Mouse (Mus musculus) liver, embryonic 14 days (tissue): ENCODE results near the gene Fam71e2. TPM values are rescaled to one million over a fixed set of nuclear protein-coding genes. Genes with fewer than 3 reads are reported as not detected.

ENCODE experiments used
- polyA plus RNA-seq: library from polyadenylated mRNA; depleted of rRNA; stranded (reverse); fragments of >200 nt; gene quantifications from 2 replicates; pipeline ENCODE4 v1.2.3, GENCODE M21; 2012; rRNA removed

Gene Fam71e2
- polyA plus RNA-seq: not detected in 2 replicates

DNA sequence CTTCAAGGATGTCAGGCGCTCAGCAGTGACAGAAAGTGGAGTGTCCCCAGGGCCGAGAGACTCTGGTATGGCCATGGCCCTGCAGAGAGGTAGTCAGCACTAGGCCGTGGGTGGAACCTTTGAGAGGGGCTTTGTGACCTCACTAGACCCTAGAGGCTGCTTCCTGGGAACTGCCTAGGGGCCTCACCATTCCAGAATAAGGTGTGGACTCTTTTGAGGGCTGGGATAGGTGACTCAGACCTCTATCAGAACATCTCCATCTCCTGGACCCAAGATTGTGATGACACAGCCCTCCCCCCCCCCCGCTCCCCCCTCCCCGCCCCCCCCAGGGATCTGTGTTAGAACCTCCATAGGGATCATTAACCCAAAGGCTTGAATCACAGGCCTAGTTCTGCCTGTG lies at the start of gene Fam71e2:
Gene Fam71e2 (minus strand): TSS at position 101 of the 400 bp plus-strand sequence.

DNA sequence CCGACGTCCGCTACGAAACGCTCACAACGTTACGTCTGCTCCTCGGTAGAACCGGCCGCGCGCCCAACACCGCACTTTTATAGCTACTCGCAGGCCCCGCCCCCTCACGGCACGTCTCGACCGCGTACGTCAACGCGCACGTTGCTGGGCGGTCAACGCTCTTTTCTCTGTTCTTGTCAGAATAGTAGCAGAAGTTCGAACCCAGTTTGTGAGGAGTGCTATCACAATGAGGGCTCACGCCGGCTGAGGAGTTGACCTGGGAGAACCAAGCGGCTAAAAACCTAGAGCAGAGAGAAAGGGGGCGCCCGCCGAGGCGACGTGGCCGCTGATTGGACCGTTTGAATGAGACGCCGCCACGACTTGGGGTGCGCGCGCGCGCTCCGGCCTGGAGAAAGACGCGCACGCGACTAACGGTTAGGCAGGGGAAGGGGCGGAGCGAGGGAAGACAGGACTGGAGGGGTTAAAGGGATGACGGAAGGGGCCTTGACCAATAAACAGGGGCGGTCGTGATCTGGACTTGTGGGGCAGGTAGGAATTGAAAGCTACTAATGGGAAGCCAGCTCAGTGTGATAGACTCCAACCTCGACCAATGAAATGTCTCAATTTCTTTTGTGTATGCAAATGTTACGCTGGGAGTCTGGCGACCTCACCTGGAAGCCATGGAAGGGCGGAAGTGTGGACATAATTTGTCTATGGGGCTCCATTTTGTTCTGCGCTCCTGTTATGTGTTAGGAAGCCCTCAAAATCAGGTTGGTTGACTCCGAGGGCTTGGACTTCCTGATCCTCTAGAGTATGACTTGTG lies 41.4 kb upstream of the Fam71e2 start, which contains the start of gene Ube2s:
Gene Ube2s (minus strand): TSS at position 288 of the 802 bp plus-strand sequence.

DNA sequence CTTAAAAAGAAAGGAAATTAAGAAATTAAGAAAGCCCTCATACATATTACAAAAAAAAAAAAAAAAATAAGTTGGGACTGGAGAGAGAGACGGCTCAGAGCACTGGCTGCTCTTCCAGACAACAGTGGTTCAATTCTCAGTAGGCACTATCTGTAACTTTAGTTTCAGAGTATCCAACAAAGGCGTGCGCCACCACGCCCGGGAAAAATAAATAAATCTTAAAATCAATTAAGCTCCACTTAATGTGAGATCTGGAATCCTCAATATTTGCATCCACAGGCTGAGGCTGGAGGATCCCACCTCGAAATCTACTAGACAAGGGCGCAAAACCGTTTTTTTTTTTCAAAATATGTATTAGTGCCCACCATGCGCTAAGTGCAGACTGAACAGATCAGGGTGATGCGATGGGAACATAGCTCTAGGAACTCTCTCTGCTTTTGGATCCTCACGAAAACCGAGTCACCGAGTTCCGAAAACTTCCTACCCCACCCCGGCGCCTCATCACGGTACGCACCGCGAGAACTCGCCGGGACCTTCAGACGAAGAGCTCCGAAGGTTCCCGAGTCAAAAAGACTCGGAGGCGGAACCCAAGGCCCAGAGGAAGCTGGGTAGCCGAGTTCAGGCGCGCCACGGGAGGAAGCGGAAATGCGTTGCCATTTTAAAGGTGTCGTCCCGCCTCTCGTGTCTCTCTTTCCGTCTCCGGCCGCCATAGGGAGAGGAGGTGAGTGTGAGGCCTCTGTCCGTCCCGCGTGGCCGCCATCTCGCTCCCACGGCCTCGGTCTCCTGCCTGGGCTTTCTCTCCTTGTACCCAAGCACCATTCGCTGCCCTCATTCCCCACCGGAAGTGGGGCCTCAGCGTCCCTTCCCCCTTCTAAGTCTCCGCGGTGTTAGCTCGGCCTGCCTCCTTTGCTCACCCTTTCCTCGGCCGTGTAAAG lies 21.4 kb upstream of the Fam71e2 start, which contains the start of gene Rpl28:
Gene Rpl28 (plus strand): TSS at position 597 of the 935 bp plus-strand sequence.

DNA sequence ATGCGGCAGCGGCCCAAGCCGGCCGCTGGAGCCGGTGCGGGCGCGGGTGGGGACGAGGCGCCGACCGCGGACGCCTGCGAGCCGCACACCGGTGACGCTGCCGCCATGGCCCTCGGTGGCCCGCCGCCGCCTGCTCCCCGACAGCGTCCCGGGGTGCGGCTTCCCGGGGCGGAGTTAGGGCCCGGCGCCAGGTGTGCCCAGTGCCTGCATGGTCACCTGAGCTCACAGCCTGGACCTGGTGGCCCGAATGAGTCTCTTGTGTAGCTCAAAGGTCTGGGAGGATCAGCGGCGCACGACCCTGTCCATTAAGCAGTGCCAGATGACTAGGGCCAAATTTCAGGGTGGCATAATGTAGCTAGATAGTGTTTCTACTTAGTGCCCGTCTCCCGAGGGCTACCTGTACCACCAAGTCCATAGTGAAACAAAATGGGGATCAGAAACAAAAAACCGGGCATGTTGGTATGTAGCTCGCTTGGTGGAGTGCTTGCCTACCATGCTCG lies 18.4 kb upstream of the Fam71e2 start, which contains the start of gene Tmem238:
Gene Tmem238 (minus strand): TSS at position 221 of the 500 bp plus-strand sequence.

DNA sequence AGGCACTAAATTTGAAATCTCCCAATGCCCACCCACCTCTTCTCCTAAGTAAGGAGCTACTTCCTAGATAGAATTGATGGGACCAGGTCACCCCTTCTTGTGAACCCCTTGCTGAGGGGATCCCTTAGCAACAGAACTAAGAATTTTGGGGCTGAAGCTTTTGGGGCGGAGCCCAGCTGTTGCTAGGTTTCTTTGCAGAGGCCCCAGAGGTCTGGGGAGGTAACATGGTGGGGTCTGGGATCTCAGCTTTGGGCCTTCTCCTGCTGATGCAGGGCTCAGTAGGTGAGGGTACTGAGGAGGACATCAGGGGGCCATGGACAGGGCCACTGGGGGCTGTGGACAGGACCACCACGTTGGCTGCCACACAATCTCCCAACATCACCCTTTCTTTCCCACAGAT lies 11.7 kb upstream of the Fam71e2 start, which contains the start of the genes Il11 and Tmem190:
Gene Il11 (minus strand): TSS at position 101 of the 400 bp plus-strand sequence.
Gene Tmem190 (plus strand): TSS at position 179 of the 400 bp plus-strand sequence.

DNA sequence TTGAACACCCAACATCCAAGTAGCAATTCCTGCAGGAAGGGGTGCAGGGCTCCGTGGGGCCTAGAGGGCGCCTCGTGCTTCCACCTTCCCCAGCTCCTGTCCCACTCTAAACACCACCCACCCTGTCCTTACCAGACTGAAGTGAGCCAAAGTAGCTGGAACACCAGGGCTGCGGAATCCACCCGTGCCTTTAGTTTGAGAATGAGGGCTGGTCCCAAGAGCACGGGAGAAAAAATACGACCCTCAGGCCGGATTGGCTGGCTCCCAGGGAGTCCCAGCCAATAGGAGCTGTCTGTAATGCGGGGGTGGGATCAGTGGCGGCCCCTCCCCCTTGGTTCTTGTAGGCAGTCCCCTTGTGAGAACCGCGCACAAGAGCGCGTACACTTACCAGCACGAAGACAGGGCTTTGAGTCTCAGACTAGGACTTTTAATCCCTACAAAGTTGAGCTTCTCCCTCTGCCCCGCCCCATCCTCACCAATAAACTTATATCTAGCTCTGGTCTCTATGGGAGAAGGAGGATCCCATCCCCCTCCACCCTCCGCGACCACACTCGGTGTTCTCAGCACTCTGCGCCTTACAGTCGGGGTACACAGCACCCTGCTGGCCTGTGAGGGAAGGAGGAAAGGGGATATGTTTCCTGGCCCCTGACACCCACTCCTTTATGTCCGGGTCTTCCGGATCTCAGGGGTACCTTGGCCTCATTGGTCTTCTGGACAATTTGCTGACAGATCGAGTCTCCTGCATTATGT lies 18.1 kb downstream of the Fam71e2 start, which contains the start of gene Cox6b2:
Gene Cox6b2 (minus strand): TSS at position 274 of the 750 bp plus-strand sequence.

DNA sequence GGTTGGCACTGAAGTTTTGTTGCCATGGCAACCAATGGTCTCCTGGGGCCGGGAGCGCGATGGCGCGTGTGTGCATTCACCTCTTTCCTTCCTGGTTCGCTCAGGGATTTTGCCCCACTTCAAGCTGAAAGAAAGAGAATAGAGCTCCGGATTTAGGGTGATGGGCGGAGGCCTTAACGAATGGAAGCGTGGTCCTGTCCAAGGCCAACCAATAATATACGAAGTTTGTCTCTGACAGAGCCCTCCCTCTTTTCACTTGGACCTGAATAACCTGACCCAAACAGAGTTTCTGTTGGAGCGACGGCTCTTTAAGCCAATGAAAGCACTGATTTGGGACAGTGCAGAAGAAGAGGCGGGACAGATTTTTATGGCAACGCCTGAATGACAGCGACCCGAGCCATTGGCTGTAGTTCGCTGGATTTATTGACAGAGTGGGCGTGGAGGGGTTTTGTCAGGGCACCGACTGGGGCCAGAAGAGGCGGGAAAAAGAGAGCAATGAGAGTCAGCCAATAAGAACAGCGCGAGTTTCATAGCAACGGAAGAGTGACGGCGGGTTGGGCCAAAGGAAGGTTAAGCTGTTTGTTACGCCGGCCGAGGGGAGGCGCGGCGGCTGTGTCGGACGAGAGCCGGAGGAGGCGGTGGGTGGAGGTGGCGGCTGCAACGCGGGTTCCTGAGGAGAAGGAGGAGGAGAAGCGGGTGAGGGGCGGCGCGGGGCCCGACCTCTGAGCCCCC lies 31.4 kb downstream of the Fam71e2 start, which contains the start of gene Kmt5c:
Gene Kmt5c (plus strand): TSS at position 572 of the 732 bp plus-strand sequence.

DNA sequence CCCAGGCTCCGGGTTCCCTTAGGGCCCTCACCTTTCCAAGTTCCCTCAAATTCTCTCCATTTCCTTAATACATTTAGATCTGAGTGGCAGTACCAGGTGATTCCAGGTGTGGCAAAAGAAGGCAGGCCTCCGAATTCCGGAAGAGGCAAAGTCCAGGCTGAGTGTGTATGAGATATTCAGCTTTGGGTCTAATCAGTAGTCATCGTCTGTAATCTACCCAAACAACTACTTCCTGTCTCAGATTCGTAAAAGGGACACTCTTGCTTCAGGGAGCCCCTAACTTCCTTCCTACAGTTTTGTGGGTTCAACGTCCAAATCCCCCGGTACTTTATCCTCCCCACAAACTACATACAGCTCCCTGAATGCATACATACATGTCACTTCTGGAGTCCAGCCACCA lies 45.9 kb downstream of the Fam71e2 start, which contains the start of gene Tmem150b:
Gene Tmem150b (minus strand): TSS at position 81 of the 400 bp plus-strand sequence.

Other genes with a start within 250 kb of the Fam71e2 start
- 0.36 and 0.44 TPM in 2 replicates for gene Tnni3, start 247.1 kb downstream of the Fam71e2 start, polyA plus RNA-seq
- 0.26 and 0.35 TPM in 2 replicates for gene Dnaaf3, start 238.8 kb downstream of the Fam71e2 start, polyA plus RNA-seq
- gene Syt5, start 223.8 kb downstream of the Fam71e2 start, polyA plus RNA-seq: 0.07 and 0.17 TPM in 2 replicates
- gene Ptprh, start 167.3 kb downstream of the Fam71e2 start, polyA plus RNA-seq: 0.01 TPM in 1 of 2 replicates, not detected in the other
- gene Tmem86b, start 139.9 kb downstream of the Fam71e2 start, polyA plus RNA-seq: 28.2 and 34.6 TPM in 2 replicates
- gene Ppp6r1, start 112.3 kb downstream of the Fam71e2 start, polyA plus RNA-seq: 27.4 and 32.4 TPM in 2 replicates
- 27.9 and 31.5 TPM in 2 replicates for gene Hspbp1, start 86.2 kb downstream of the Fam71e2 start, polyA plus RNA-seq
- 0.37 and 0.41 TPM in 2 replicates for gene Brsk1, start 80.7 kb downstream of the Fam71e2 start, polyA plus RNA-seq
- 0.30 and 0.32 TPM in 2 replicates for gene Tmem150b, start 46.1 kb downstream of the Fam71e2 start, polyA plus RNA-seq
- 68.0 and 81.2 TPM in 2 replicates for gene Kmt5c, start 31.2 kb downstream of the Fam71e2 start, polyA plus RNA-seq
- gene Cox6b2, start 18.2 kb downstream of the Fam71e2 start, polyA plus RNA-seq: 104 and 108 TPM in 2 replicates
- 0.02 TPM in 2 replicates for gene Il11, start 11.6 kb upstream of the Fam71e2 start, polyA plus RNA-seq
- not detected in 2 replicates for gene Tmem190, start 11.6 kb upstream of the Fam71e2 start, polyA plus RNA-seq
- 6.5 and 7.0 TPM in 2 replicates for gene Tmem238, start 18.4 kb upstream of the Fam71e2 start, polyA plus RNA-seq
- gene Rpl28, start 21.6 kb upstream of the Fam71e2 start, polyA plus RNA-seq: 272 and 305 TPM in 2 replicates
- 224 and 291 TPM in 2 replicates for gene Ube2s, start 41.3 kb upstream of the Fam71e2 start, polyA plus RNA-seq
- 0.01 and 0.02 TPM in 2 replicates for gene Shisa7, start 73.4 kb upstream of the Fam71e2 start, polyA plus RNA-seq
- gene Isoc2b, start 99.0 kb upstream of the Fam71e2 start, polyA plus RNA-seq: 1.9 and 2.1 TPM in 2 replicates
- 5.9 and 6.6 TPM in 2 replicates for gene Isoc2a, start 105.9 kb upstream of the Fam71e2 start, polyA plus RNA-seq
- gene Gm36210, start 135.2 kb upstream of the Fam71e2 start, polyA plus RNA-seq: 0.07 and 0.08 TPM in 2 replicates
- gene Zfp628, start 143.9 kb upstream of the Fam71e2 start, polyA plus RNA-seq: 2.6 and 2.8 TPM in 2 replicates
- gene Nat14, start 150.7 kb upstream of the Fam71e2 start, polyA plus RNA-seq: 0.36 and 0.53 TPM in 2 replicates
- 0.08 and 0.35 TPM in 2 replicates for gene Ssc5d, start 154.5 kb upstream of the Fam71e2 start, polyA plus RNA-seq
- not detected in 2 replicates for gene Sbk2, start 193.1 kb upstream of the Fam71e2 start, polyA plus RNA-seq
- 0.02 TPM in 1 of 2 replicates, not detected in the other for gene Sbk3, start 199.9 kb upstream of the Fam71e2 start, polyA plus RNA-seq
- gene Zfp579, start 224.9 kb upstream of the Fam71e2 start, polyA plus RNA-seq: 6.4 and 7.8 TPM in 2 replicates
- 8.2 and 9.0 TPM in 2 replicates for gene Zfp524, start 243.1 kb upstream of the Fam71e2 start, polyA plus RNA-seq
- 11.0 and 12.0 TPM in 2 replicates for gene Fiz1, start 243.4 kb upstream of the Fam71e2 start, polyA plus RNA-seq
- 0.05 and 0.06 TPM in 2 replicates for gene Gm44973, start 244.2 kb upstream of the Fam71e2 start, polyA plus RNA-seq
- gene Zfp865, start 249.1 kb upstream of the Fam71e2 start, polyA plus RNA-seq: 4.9 and 5.9 TPM in 2 replicates
- 0.42 and 0.45 TPM in 2 replicates for gene Ccdc106, start 249.3 kb upstream of the Fam71e2 start, polyA plus RNA-seq